Mouse (Mus musculus) forebrain, embryonic 14.5 days (tissue): ENCODE measurements around the gene Wdr83os. TPM values are rescaled to one million over a fixed set of nuclear protein-coding genes. Genes with fewer than 3 reads are reported as not detected.

ENCODE experiments used
- ATAC-seq: fragments of 200-750 bp; cut with Nextera tagmentation; 2 replicates; pipeline ENCODE4 v1.8.0; 2017; ENCODE audit warnings: mild to moderate bottlenecking, moderate library complexity
- DNase-seq: peaks from one replicate; pipeline ENCODE4 v3.0.0-alpha.2; 2015; ENCODE audit warnings: low spot score
- H3K27ac ChIP-seq: fragments of 300-500 bp; sonication (generic); 2 replicates; pipeline ENCODE4 v1.5.1; 2014; ENCODE audit warnings: low read depth, mild to moderate bottlenecking, control low read depth, low read length, moderate library complexity
- H3K27me3 ChIP-seq: fragments of 300-500 bp; sonication (generic); replicated peaks from 2 replicates; pipeline ENCODE4 v1.6.1; 2014; ENCODE audit warnings: low read length, control low read depth, mixed read lengths; ENCODE audit not compliant: control insufficient read depth, insufficient read depth
- H3K36me3 ChIP-seq: fragments of 300-500 bp; sonication (generic); 2 replicates; pipeline ENCODE4 v1.6.1; 2014; ENCODE audit warnings: low read length, control low read depth; ENCODE audit not compliant: control insufficient read depth, insufficient read depth
- H3K4me1 ChIP-seq: fragments of 300-500 bp; sonication (generic); 2 replicates; pipeline ENCODE4 v1.6.1; 2014; ENCODE audit warnings: antibody characterized with exemption, low read length, control low read depth; ENCODE audit not compliant: control insufficient read depth, insufficient read depth
- H3K4me2 ChIP-seq: fragments of 300-500 bp; sonication (generic); 2 replicates; pipeline ENCODE4 v1.6.1; 2014; ENCODE audit warnings: mild to moderate bottlenecking, control low read depth, low read length
- H3K4me3 ChIP-seq: fragments of 300-500 bp; sonication (generic); 2 replicates; pipeline ENCODE4 v1.5.1; 2014; ENCODE audit warnings: low read depth, low read length, control low read depth
- H3K9ac ChIP-seq: fragments of 300-500 bp; sonication (generic); 2 replicates; pipeline ENCODE4 v1.6.1; 2014; ENCODE audit warnings: mild to moderate bottlenecking, low read length, control low read depth, moderate library complexity
- H3K9me3 ChIP-seq: fragments of 300-500 bp; sonication (generic); replicated peaks from 2 replicates; pipeline ENCODE4 v1.6.1; 2016; ENCODE audit warnings: low read length, control low read depth, mixed read lengths; ENCODE audit not compliant: control insufficient read depth
- WGBS: fragments of 180-500 bp; shearing (Covaris S2); extraction: QIAGEN DNeasy Blood & Tissue Kit; methylation state at CpG from one replicate; pipeline ENCODE4 v1.1.7; 2014; 5-methylcytosine and 5-hydroxymethylcytosine counted together
- polyA plus RNA-seq: library from polyadenylated mRNA; unstranded; fragments of >200 nt; fragmentation: Nextera tagmentation; extraction: Ambion mirVana; gene quantifications from 2 replicates; pipeline ENCODE4 v1.2.1, GENCODE M21; 2014

Gene Wdr83os
- polyA plus RNA-seq, 1 experiment from 2014 or later: 170 TPM

DNA sequence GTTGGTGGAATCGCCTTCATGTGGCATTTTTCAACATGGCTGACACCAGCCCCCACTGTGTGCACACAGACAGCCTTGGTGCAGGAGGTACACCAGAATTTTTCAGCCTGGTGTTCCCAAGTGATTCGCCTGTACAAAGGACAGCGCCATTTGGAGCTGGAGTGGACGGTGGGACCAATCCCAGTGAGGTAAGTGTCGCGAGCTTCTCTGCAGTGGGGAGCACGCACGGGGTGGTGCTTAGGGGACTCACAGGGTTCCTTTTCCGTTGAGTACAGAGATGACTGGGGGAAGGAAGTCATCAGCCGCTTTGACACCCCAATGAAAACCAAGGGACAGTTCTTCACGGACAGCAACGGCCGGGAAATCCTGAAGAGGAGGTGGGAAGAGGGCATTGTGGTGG is 14.5 kb downstream of the Wdr83os start:
- H3K9ac ChIP-seq: no peak overlapping the region
- no peaks in the 10 kb centered on the region for H3K9me3 ChIP-seq
- H3K4me3 ChIP-seq: no peak overlapping the region
- no peaks in the 10 kb centered on the region for H3K4me1 ChIP-seq
- H3K27ac ChIP-seq: no peak overlapping the region
- H3K36me3 ChIP-seq: peaks cover 40% of the 10 kb centered on the region
- H3K4me2 ChIP-seq: no peak overlapping the region
- H3K27me3 ChIP-seq: no peaks in the 10 kb centered on the region
- DNase-seq (no peak), ATAC-seq (no peak)
- WGBS: 97% methylated on average over 13 of the region's 13 CpGs

DNA sequence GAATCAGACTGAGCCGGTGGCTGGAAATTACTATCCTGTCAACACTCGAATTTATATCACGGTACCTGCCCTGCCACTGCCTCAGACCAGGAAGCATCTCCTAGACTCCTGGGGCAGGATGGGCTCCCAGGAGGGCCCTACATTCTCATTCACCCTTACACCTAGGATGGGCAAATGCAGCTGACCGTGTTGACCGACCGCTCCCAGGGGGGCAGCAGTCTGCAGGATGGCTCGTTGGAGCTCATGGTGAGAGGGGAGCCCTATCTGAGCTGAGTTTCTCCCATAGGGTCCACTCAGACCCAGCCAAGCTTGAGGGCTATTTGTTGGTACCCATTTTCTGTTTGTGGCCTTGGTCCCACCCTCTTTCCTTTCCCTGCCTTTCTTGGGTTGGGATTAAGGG is 15.0 kb downstream of the Wdr83os start:
- Histone ChIP-seq H3K4me1 (no peaks in the 10 kb centered on the region), H3K9ac (no peak overlapping the region), H3K27me3 (no peaks in the 10 kb centered on the region), H3K4me2 (no peak overlapping the region), H3K9me3 (no peaks in the 10 kb centered on the region), H3K27ac (no peak overlapping the region), H3K36me3 (peaks cover 40% of the 10 kb centered on the region), H3K4me3 (no peak overlapping the region)
- WGBS: 94% methylated on average over 7 of the region's 7 CpGs
- ATAC-seq (no peak), DNase-seq (no peak)

DNA sequence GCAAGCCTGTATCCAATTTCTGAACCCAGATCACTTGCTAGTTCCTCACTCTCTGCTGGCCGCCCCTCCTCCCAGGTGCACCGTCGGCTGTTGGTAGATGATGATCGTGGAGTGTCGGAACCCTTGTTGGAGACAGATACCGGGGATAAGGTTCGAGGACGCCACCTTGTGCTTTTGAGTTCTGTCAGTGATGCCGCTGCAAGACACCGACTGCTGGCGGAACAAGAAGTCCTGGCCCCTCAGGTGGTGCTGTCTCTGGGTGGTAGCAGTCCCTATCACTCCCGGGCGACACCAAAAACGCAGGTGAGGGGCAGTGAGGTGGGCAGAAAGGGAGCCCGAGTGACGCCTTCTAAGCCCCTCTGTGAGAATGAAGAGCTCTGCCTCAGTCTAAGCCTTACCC is 15.7 kb downstream of the Wdr83os start:
- WGBS: 93% methylated on average over 16 of the region's 16 CpGs
- Histone ChIP-seq H3K9me3 (no peaks in the 10 kb centered on the region), H3K27me3 (no peaks in the 10 kb centered on the region), H3K9ac (no peak overlapping the region), H3K4me3 (no peak overlapping the region), H3K27ac (no peak overlapping the region), H3K36me3 (peaks cover 35% of the 10 kb centered on the region), H3K4me2 (no peak overlapping the region), H3K4me1 (no peaks in the 10 kb centered on the region)
- DNase-seq: no peak
- ATAC-seq: no peak

DNA sequence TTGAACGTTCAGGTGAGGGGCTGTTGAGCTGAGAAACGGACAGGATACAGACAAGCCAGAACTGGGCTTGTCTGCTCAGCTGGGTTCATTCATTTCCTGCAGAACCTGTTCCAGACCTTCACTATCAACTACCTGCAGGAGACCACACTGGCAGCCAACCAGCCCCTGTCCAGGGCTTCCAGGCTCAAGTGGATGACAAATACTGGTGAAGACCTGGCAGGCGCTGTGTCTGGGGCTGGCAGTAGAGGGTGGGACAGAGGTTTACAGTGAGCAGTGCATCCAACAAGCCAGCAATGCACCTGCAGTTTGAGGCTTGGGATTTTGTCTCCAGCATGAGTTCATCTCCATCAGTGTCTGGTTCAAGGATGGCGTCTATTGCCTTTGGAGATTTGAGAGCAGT is 16.3 kb downstream of the Wdr83os start:
- ATAC-seq: no peak
- H3K27ac ChIP-seq: no peak overlapping the region
- no peak overlapping the region for H3K9ac ChIP-seq
- H3K4me2 ChIP-seq: no peak overlapping the region
- H3K27me3 ChIP-seq: no peaks in the 10 kb centered on the region
- peaks cover 34% of the 10 kb centered on the region for H3K36me3 ChIP-seq
- no peak for DNase-seq
- WGBS: 87% methylated on average over 4 of the region's 4 CpGs
- no peak overlapping the region for H3K4me3 ChIP-seq
- H3K4me1 ChIP-seq: no peaks in the 10 kb centered on the region
- H3K9me3 ChIP-seq: no peaks in the 10 kb centered on the region

DNA sequence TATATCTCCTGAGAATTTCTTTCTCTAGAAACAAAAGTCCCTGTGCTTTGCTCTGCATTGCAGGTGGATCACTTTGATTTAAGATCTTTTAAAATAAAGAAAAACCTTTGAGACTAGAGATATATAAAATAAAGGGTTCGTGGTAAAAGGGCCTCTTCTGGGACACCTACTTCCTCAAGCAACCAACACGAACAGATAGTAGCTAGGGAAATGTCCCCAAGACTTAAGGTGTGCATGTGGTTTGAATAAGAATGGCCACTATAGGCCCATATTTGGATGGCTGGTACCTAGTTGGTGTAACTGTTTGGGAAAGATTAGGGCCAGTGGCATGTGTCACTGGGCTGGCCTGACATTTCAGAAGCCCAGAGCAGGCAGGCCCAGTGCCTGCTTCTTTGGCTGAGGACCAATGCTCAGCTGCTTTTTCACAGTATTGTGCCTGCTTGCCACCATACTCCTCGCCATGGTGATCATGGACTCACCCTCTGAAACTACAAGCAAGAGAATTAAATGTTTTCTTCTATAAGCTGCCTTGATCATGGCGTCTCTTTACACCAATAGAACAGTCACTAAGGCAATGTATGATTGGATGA is 19.6 kb downstream of the Wdr83os start:
- no peak overlapping the region for H3K27ac ChIP-seq
- no peak overlapping the region for H3K4me3 ChIP-seq
- no peak overlapping the region for H3K4me2 ChIP-seq
- no peaks in the 10 kb centered on the region for H3K4me1 ChIP-seq
- no peaks in the 10 kb centered on the region for H3K9me3 ChIP-seq
- ATAC-seq (no peak), DNase-seq (no peak)
- no peaks in the 10 kb centered on the region for H3K27me3 ChIP-seq
- no peak overlapping the region for H3K9ac ChIP-seq
- WGBS: 83% methylated on average over 4 of the region's 4 CpGs
- peaks cover 20% of the 10 kb centered on the region for H3K36me3 ChIP-seq

DNA sequence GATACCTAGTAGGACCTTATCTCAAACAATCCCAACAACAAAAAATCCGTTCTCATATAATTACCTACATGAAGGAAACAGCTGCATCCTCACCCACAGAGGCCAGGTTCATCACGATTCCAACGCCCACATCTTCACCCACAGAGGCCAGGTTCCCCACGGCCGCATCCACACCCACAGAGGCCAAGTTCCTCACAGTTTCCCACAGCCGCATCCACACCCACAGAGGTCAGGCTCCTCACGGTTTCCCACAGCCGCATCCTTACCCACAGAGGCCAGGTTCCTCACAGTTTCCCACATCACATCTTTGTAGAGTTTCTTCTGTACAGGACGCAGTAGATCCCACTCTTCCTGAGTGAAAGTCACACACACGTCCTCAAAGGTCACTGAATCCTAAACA is 32.7 kb downstream of the Wdr83os start:
- DNase-seq: no peak
- Histone ChIP-seq H3K4me2 (no peak overlapping the region), H3K4me1 (no peaks in the 10 kb centered on the region), H3K27ac (no peak overlapping the region), H3K9ac (no peak overlapping the region), H3K4me3 (no peak overlapping the region), H3K27me3 (no peaks in the 10 kb centered on the region), H3K36me3 (peaks cover 12% of the 10 kb centered on the region; the same call in 1 of the 2 replicates), H3K9me3 (no peaks in the 10 kb centered on the region)
- whole genome bisulfite sequencing: 96% methylated on average over 10 of the region's 10 CpGs
- no peak for ATAC-seq

DNA sequence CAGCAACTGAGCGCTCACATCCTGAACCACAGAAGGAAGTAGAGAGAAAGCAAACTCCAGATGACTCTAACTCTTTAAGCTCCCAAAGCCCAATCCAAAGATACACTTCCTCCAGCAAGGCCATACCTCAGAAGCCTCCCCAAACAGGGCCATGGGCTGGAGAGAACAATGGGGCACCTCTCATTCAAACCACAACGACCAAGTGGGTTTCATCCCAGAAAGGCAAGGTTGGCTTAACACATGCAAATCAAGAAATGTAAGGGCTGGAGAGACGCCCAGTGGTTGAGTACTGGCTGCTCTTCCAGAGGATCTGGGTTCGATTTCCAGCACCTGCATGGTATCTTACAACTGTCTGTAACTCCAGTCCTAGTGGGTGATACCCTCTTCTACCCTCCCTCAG is 35.0 kb downstream of the Wdr83os start:
- no peak for ATAC-seq
- H3K36me3 ChIP-seq: 0 out of 2 replicates have a peak, but pooled peaks cover 2% of the 10 kb centered on the region
- WGBS: 74% methylated on average over 4 of the region's 4 CpGs
- H3K9ac ChIP-seq: no peak overlapping the region
- no peak overlapping the region for H3K27ac ChIP-seq
- H3K9me3 ChIP-seq: no peaks in the 10 kb centered on the region
- no peaks in the 10 kb centered on the region for H3K4me1 ChIP-seq
- no peak for DNase-seq
- no peak overlapping the region for H3K4me2 ChIP-seq
- no peak overlapping the region for H3K4me3 ChIP-seq
- H3K27me3 ChIP-seq: no peaks in the 10 kb centered on the region

DNA sequence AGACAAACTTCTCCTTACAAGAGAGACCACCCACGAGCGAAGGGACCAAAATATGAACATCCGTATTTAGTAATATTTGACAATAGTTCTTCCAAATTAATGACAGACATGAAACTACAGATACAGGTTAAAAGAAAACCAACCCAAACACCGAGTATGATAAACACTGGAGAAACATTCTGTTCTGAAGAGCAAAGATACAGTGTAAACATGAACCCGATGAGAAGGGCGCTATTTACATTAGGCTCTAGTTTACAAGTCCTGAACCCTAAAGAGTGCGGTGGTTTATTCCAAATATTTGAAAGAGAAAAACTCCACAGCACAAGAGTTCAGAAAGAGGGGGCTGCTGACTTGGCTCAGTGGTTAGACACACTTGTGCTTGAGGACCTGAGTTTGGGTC is 36.4 kb downstream of the Wdr83os start:
- WGBS: 93% methylated on average over 7 of the region's 7 CpGs

DNA sequence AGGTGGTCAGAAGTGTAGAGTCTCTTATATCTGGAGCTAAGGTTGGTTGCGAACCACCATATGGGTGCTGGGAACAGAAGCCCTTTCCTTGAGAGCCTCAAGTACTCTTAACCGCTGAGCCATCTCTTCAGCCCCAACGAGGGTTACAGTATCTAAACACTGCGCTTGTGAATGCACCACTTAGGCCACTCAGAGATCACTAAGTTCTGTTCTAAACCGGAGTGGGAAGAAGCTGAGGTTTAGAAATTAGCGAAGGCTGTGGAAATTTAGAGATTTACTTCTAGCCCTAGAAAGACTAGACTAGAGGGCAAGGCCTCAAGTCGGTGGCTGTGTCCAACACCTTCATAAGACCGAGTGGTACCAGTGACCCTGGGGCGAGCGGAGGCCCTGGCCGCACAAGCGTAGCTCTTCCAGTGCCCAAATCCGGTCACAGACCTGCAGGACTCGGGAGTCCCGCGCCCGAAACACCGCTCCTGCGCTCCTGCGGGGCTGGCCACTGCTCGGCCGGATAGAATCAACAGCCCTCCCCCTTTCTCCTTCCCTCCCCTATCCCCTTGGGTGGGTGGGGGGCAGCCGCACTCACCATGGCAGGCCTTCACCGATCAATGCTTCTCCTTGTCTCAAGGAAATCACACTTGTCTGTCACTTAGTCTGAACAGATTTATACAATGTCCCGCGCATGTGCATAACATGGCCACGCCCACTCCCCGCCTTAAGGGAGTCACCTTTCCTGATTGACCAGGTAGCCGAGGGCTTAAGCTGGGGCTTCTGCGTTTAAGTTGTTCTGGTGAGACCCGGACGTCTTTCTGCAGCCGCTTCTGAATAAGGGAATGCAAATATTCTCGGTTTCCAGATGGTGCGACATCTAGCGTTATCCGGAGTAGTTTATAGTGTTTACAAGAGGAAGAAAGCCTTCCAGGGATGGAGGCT is 38.8 kb downstream of the Wdr83os start:
- WGBS: 6% methylated on average over 37 of the region's 37 CpGs
- H3K4me3 ChIP-seq: peak overlapping the region; percentile 62
- 0 out of 2 replicates have a peak overlapping the region, but pooled peaks have one; percentile 23 for H3K27ac ChIP-seq
- no peaks in the 10 kb centered on the region for H3K27me3 ChIP-seq
- DNase-seq (peak; percentile 91), ATAC-seq (peak; percentile 86)
- peak overlapping the region; percentile 78 for H3K9ac ChIP-seq
- H3K9me3 ChIP-seq: no peaks in the 10 kb centered on the region
- peak overlapping the region; percentile 80 for H3K4me2 ChIP-seq
- H3K36me3 ChIP-seq: no peaks in the 10 kb centered on the region
- no peaks in the 10 kb centered on the region for H3K4me1 ChIP-seq

More for the DNA sequence above, 36.4 kb downstream of the Wdr83os start:
- Histone ChIP-seq H3K9me3 (no peaks in the 10 kb centered on the region), H3K27ac (no peak overlapping the region), H3K4me1 (no peaks in the 10 kb centered on the region), H3K4me2 (no peak overlapping the region), H3K36me3 (no peaks in the 10 kb centered on the region), H3K4me3 (no peak overlapping the region), H3K27me3 (no peaks in the 10 kb centered on the region), H3K9ac (no peak overlapping the region)
- DNase-seq (no peak), ATAC-seq (no peak)
